Mouse (Mus musculus) myocyte (in vitro differentiated cells): Measurements from ENCODE around the gene Bmp7.

Source experiments
- POLR2A ChIP-seq: IDR thresholded peaks from one replicate; pipeline ENCODE4 v1.6.1; 2011; ENCODE audit warnings: low read depth, mild to moderate bottlenecking, control low read depth, moderate library complexity; ENCODE audit not compliant: insufficient read length
- USF1 ChIP-seq: IDR thresholded peaks from one replicate; pipeline ENCODE4 v1.6.1; 2011; ENCODE audit warnings: low read depth, mild to moderate bottlenecking, control low read depth, moderate library complexity

DNA sequence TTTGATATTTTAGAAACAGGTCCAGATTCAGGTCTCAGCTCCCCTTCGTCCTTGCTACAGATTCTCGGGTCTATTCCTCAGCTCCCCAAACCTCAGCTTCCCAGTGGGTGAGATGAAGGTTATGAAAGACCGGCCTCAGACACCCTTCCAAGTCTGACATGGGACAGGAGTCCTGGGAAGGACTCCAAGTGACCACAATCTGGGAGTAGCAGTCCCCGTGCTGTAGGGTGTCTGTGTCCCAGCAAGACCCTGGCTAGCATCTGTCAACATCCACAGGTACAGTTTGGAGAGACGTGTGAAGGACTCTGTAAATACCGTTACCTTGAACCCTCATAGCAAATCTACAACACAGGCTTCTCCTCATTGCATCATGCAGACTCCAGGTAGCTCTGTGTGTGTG lies 35.0 kb upstream of the Bmp7 start:
- TF ChIP-seq POLR2A (no peak), USF1 (no peak)
